Mouse (Mus musculus): ENCODE data around the gene Arhgap8.
"Not testable (repeated sequence)": the region's sequence is repeated elsewhere in the genome, so short reads cannot be mapped to it uniquely, and the experiment has no call there.

The Arhgap8 gene

DNA sequence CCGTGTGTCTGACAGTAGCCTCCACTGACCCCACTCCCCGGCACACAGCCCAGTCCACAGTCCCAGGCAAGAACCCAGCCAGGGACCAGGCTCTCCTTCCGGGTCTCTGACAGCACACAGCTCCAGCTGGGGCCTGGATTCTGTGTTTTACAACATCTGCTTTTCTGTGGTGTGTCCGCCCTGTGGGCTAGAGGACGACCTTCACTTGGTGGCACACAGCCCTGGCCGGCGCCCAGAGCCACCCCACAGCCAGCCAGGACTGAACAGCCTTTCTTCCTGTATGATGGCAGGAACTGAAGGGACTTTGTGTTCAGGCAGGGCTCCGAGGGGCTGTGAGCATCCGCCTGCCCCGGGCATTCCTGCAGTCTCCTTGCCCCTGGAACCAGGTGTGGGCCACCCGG is 22.2 kb upstream of the Arhgap8 start:
- DNase-seq (ENCODE audit: extremely low read depth, low read depth): no peak

DNA sequence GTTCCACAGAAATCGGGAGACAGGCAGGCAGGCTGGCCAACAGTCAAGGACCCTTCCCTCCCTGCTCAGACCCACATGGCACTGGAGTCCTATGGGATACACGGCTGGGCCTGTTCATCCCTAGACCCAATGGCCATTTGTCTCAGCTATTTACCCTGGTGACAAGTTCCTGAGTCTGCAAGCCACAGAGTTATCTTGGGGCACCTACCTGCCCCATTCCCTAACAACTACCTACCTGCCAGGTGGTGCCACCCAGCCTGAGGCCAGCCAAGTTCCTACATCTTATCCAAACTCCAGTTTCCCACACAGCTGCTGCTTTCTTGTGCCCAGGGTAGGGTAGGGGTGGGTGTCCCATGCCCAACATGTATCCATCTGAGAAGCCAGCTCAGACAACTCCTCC is 21.7 kb upstream of the Arhgap8 start:
- DNase-seq (ENCODE audit: extremely low read depth, low read depth): no peak

DNA sequence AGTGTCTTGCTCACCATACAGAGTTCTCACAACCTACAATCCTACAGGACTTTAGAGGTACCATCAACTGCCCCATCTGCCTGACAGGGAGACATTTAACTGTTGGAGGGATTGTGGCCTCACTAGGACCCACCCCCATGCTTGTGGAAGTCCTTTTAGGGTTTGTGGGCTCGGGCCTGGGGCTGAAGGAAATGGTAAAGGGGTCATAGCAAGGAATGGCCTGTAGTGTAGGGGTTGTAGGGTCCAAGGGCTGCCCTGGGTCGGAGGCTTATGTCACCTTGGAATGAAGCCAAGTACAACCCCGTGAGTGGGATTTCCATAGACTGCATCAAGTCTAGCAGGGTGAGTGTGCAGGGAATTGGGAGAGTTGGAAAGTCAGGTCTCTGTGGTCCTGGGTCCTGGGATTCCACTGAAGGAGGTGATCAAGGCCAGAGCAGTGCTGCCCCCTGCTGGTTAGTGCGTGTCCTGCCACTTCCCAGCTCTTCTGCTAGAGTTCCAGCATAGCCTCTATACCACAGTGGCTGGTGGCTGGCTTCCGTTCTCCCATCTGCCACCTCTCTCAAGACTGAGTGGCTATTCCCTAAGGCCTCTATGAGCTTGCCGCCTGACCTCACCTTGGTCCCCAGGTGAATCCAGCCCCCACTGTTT is 19.6 kb upstream of the Arhgap8 start:
- DNase-seq (ENCODE audit: extremely low read depth, low read depth): peak; percentile 16

DNA sequence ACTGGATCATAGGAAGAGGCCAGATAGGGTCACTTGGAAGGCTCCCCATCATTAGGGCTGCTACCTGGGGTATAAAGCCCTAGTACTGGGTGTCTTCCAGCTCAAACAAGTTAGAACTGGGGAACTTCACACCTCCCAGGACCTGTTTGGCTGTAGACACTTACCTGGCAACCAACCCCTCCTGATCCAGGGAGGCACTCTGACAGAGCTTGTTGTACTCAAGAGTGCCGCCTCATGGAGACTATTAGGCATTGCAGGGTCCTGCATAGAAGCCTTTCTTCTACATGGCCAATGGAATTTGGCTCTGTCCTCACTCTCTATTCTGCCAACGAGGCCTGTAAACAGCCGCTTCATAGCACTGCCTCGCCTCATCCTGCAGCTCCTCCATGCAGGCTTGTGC is 17.9 kb upstream of the Arhgap8 start:
- peak; percentile 5 for DNase-seq (ENCODE audit: extremely low read depth, low read depth)

DNA sequence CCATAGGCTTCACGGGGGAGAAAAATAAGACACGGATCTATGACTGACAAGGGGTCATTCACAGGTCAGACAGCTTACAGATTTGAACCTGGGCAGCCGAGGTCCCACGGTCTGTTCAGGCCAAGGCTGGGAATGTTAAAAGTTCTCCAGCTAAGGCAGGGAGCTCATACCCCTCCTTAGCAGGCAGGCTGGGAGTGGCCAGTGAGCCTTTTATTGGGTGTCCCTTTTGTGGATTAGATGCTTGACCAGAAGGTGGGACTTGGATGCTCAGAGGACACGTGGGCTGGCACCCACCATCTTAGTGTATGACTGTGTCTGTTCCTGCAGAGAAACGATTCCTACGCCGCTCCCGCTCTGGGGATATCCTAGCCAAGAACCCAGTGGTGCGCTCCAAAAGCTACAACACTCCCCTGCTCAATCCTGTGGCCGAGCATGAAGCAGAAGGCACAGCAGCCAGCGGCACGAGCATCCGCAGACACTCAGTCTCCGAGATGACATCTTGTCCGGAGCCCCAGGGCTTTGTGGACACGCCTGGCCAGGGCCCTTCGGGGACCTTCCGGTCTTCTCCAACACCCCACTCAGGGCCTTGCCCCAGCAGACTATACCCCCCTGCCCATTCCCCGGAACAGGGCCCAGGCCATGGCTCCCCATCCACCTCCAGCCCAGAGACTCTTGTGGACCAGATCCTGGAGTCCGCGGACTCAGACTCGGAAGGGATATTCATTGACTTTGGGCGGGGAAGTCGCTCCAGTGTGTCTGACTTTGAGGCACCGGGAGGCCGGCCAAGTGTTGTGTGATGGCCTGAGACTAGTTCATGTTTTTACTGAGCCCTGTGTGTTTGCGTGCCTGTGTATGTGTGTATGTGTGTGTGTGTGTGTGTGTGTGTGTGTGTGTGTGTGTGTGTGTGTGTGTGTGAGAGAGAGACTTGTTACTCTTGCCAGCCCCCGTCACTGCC is 17.2 kb upstream of the Arhgap8 start:
- DNase-seq (ENCODE audit: extremely low read depth, low read depth): no peak

DNA sequence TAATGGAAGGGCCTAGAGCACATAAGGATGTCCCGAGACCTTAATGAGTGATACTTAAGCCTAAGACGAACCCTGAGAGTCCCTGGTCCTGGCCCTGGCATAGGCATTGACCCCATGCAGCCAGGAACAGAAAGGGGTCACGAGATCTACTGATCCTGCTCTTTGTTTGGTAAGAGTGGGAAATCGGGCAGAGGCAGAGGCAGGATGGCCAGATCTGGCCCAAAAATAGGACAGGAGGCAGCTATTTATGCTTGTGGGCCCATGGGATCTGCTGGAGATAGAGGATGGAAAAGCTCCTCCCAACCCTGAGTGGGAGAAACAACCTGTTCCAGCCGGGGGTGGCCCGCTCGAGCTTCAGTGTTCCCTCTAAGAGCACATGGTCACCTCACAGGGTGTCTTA is 15.9 kb upstream of the Arhgap8 start:
- no peak for DNase-seq (ENCODE audit: extremely low read depth, low read depth)

DNA sequence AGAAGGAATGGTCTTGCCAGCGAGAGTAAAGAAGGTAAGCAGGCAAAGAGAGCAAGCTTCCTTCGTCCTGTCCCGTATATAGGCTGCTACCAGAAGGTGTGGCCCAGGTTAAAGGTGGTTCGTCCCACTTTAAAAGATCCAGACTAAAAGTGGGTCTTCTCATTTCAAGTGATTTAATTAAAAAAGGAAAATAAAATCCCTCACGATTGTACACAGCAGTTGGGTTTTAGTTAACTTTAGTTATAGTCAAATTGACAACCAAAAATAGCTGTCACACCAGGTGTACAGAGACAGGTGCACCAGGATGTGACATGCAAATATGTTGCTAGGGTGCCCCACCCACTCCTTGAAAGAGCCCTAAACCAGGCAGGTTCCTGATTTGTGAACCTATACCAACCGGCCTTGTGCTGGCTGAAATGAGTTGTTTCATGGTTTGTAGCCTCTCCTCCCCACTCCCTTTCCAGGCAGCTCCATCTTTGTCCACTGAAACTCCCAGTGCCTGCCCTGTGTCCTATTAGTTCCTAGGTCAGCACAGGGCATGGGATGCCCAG is 14.4 kb upstream of the Arhgap8 start:
- DNase-seq (ENCODE audit: extremely low read depth, low read depth): no peak

DNA sequence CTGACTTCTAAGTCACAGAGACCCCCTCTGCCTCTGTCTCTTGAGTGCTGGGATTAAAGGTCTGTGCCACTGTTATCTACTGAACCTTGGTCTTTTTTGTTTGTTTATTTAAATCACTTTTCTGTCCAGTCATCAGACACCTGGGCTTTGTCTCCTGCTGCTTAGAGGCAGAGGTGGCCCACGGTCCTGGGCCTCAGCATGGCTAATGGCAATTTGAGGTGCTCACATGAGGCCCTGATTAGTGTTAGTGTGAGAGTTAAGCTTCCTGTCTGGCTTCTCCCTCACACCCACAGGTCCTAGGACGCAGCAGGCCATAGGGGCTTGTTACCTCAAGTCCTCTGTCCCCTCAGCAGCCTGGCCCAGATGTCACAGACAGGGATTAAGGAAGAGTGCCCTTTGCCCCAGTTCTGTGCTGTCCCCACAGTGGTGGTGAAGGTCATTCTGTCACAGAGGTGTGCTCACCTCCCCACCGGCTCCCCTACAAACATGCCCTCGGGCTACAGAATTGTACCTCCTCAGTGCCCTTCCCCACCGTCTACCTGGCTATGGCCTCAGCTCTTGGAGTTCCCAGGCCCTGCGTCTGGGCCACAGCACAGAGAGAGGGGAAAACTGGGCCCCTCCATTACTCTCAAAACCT is 12.8 kb upstream of the Arhgap8 start:
- no peak for DNase-seq (ENCODE audit: extremely low read depth, low read depth)

DNA sequence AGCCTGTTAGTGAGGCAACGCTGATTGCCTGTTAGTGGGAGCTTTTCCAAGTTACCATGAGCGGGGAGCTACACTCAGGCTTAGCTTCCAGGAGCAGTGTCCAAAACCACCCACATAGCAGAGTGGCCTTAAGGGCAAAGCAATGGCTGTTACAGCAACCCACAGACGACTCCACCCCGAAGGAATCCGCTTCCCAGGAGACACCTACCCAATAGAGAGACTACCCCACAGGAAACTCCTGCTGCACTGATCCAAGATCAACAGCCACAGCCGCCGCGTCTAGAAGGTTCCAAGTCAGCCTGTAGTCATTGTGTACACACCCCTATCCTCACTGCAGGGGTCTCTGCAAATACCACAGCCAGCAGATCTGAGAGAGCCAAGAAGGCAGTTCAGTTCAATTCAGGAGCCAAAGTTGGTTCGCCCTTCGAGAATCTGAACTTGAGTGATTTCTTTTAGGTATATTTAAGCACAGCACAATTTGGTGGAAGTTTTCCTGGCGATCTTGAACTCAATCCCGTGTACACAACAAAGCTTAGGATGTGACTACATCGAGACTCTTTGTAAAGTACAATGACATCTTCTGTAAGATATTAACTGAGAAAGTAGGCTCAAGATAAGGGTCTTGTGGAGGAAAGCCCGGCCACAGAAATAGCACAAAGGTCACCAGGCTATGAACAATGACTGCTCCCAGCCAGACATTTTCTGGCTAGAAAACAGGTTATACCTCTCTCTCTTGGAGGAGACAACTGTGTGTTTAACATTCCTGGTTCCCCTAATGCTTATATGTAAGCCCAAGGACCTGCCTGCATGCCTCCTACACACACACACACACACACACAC is 7.1 kb upstream of the Arhgap8 start:
- DNase-seq (ENCODE audit: extremely low read depth, low read depth): no peak

DNA sequence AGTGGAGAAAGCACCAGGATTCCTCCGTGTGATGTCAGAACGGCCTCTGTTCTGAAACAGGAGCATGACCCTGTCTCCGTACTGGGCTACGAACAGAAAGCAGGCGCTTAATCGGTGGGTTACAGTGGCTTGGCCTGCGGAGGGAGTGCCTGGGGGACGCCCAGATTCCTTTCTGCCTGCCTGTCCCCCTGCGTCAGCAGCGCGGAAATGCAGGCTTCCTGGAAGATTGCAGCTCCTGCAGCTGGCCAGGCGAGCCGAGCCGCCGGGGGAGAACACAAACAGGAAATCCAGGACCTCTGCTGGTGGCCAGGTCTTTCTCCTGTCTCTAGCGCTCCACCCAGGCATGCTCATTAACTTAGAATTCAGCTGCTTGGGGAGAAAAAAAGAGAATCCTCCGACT is 5.1 kb upstream of the Arhgap8 start:
- no peak for DNase-seq (ENCODE audit: extremely low read depth, low read depth)

DNA sequence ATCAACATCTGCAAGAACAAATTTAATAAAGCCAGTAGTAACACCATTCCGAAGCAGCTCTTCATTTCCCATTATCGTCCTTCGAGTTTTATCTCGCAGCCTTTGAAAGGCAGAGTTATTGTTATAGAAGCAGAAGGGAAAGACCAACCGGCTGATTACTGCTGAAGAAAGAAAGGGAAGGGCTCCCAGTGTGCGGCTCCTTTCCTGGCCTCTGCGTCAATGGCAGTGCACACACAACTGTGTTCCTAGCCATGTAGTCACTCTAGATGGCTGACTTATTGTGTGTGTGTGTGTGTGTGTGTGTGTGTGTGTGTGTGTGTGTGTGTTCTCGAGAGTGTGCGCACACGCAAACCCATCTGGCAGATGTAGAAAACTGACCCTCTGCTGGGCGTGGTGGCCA is 4.7 kb upstream of the Arhgap8 start:
- no peak for DNase-seq (ENCODE audit: extremely low read depth, low read depth)

DNA sequence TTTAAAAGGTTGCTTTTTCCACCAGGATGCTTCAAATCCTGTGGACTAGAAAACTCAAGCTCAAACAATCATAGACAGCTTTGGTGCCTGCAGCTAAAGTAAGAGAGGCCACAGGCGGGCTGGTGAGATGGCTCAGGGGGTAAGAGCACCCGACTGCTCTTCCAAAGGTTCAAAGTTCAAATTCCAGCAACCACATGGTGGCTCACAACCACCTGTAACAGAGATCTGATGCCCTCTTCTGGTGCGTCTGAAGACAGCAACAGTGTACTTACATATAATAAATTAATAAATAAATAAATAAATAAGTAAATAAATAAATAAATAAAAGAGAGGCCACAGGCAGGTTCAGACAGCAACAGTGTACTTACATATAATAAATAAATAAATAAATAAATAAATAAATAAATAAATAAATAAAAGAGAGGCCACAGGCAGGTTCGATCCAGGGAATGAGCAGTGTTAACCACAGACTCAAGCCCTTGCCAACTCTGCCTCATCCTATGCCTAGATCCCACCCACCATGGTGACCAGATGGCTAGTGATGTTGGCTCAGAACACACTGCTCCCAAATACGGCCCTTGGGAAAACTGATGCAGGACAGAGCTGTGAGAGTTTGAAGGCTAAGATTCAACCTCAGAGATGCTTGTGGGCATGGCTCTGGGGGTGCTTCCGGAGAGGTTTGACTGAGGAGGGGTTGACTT is 2.1 kb upstream of the Arhgap8 start:
- not testable (repeated sequence) for DNase-seq (ENCODE audit: extremely low read depth, low read depth)

DNA sequence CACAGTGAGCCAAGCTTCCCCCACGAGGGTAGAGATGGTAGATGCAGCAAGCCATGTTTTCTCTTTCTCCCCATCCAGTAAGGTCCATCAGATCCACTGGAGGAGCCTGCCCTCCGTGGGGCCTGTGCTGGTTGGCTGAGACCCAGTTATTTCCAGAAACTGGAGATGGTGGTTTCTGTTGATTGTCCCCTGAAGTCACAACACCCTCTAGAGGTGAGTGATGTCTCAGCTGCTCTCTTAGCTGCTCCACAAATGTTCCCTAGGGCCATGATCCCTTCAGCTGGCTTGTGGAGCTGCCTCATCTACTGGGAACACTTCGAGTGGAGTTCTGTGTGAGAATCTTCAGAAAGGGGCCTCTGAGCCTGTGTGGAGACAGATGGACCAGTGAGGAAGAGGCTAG is 1.1 kb upstream of the Arhgap8 start:
- DNase-seq (ENCODE audit: extremely low read depth, low read depth): no peak

DNA sequence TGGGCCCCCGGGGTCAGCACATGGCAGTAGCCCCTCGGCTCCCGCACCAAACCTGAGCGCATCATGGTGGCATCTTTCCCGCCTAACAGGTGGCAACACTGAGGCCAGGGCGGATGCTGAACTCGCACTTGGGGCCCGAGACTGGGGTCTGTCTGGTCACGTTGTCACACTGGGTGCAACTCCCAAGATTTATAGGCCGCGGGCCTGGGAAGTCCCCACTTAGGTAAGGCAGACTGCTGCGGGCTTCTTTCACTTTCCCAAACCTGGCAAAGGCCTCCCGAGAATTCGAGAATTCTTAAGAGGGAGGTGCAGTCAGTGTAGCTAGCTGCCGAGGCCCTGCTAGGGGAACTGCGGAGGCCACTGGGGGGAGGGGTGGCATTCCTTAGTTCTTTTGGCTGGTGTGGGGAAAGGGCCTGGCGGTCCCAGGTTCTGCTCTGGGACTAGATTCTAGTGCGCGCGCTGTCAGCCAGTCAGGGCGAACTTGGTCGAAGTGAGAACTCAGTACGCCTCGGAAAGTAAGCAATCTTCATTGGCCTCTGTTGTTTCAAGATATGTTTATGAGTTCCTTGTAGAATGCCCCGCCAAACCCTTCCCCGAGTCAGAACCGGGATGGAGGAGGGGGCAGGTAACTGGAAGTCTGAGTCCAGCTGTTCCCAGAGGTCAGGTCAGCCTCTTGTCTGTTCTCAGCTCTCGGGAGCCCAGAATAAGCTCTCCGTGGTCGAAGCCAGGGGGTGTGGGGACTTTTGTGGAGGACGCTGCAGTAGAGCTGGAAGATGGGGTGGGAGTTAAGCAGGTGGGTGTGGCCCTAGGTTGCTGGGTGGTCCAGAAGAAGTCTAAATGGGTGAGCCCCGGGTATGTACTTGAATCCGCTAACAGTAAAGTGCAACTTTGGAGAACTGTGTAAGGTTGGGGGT is 696 bp downstream of the Arhgap8 start:
- no peak for DNase-seq (ENCODE audit: extremely low read depth, low read depth)

DNA sequence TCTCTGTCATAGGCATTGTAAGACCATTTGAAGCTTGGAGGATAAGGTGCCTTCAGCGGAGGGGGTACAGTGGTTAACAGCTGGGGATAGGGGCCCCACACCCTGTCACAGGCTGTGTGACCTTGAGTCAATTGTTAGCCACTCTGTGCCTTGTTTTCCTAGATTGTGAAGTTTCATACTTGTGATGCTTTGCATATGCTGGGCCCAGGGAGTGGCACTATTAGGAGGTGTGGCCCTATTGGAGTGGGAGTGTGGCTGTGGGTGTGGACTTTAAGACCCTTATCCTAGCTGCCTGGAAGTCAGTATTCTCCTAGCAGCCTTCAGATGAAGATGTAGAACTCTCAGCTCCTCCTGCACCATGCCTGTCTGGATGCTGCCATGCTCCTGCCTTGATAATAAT is 3.8 kb downstream of the Arhgap8 start:
- not testable (repeated sequence) for DNase-seq (ENCODE audit: extremely low read depth, low read depth)

DNA sequence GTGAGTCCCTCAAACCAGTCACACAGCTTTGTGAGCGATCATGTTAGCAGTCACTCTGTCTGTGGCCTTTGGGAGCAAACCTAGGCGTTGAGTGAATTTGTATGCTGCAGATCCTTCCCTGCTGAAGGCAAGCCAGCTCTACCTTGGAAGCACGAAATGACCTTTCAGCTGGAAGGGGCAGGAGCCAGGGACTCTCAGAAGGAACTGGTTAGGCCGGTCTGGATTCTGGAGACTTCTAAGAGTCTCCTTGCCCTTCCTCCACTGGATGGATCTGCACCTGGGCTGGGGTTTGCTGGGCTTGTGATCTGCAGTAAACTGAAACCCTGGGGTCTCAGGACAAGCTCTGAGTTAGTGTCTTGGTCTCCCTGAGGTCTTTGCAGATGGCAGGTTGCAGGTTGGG is 4.3 kb downstream of the Arhgap8 start:
- DNase-seq (ENCODE audit: extremely low read depth, low read depth): no peak

DNA sequence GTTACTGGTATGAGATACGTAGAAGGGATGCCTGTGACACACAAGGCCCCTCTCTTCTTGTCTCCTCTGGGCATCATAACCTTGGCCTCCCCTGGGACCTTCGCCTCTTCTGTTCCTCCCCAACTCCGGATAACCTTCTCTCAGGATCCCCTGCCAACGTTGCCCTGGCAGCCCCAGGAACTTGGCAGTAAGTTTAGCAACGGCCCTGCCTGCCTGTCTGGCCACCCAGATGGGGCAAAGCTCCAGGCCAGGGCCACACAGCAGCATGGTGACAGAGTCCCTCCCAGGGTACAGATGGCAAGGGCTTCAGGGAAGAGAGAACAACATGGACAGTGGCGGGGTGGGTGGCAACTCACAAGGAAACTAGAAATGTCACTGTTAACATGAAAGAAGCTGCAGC is 9.8 kb downstream of the Arhgap8 start:
- no peak for DNase-seq (ENCODE audit: extremely low read depth, low read depth)

DNA sequence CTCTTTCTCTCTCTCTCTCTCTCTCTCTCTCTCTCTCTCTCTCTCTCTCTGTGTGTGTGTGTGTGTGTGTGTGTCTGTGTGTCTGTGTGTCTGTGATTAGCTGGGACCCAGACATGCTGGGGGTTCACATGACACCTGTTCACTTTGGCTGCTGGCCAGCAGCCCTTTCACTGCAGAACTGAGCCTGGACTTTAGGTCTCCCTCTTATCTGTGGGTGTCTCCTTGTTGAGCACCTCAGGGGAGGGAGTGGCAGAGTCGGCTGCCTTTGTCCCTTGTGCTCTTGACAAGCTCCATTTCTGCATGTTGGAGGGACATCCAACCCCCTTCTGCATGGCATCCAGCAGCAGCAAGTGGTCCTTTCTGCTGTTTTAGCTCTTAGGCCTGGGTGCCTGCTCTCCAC is 11.0 kb downstream of the Arhgap8 start:
- no peak for DNase-seq (ENCODE audit: extremely low read depth, low read depth)

DNA sequence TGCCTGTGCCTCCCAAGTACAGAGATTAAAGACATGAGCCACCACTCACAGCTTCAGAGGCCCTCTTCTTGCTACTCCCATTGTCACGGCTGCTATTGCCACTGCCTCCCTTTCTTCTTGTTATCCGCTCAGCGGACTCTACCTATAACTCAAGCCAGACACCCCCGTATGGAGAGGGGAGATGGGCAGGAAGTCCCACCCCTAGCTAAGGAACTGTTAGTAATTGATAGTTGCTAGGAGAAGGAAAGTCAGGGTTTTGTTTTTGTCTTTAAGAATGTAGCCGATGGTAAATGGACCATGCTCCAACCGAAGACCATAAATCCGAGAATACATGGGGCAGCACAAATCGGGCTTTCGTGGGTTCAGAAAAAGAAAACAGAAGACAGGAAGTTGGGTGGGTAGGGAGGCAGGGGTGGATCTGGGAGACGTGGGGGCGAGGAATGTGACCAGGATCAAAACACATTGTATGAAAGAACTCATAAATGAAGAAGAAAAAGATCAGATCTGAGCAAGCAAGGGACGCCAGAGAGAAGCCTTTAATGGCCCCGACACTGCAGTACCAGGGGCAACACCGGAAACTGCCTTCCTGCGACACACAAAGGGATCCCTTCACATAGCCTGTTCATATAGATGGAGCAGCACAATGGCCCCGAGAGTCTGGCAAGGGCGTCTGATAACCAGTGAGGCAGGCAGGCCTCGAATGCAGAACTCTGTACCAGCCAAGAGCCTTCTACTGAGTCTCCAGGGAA is 12.0 kb downstream of the Arhgap8 start:
- DNase-seq (ENCODE audit: extremely low read depth, low read depth): no peak
